Mouse (Mus musculus) limb, embryonic 12.5 days (tissue): ENCODE measurements around the gene Yipf2. TPM values are rescaled to one million over a fixed set of nuclear protein-coding genes. Genes with fewer than 3 reads are reported as not detected.

Source experiments
- ATAC-seq: fragments of 200-750 bp; cut with Nextera tagmentation; 2 replicates; pipeline ENCODE4 v1.8.0; 2017; ENCODE audit warnings: low read depth, moderate TSS enrichment; ENCODE audit not compliant: insufficient number of reproducible peaks, insufficient read depth, low FRiP score, low TSS enrichment
- H3K27ac ChIP-seq: fragments of 300-500 bp; sonication (generic); 2 replicates; pipeline ENCODE4 v1.5.1; 2016; ENCODE audit warnings: mild to moderate bottlenecking, moderate library complexity
- H3K27me3 ChIP-seq: fragments of 300-500 bp; sonication (generic); 2 replicates; pipeline ENCODE4 v1.6.1; 2016; ENCODE audit warnings: mild to moderate bottlenecking, moderate library complexity
- H3K36me3 ChIP-seq: fragments of 300-500 bp; sonication (generic); 2 replicates; pipeline ENCODE4 v1.6.1; 2016; ENCODE audit warnings: mild to moderate bottlenecking, moderate library complexity
- H3K4me1 ChIP-seq: fragments of 300-500 bp; sonication (generic); replicated peaks from 2 replicates; pipeline ENCODE4 v1.6.1; 2016
- H3K4me2 ChIP-seq: fragments of 300-500 bp; sonication (generic); 2 replicates; pipeline ENCODE4 v1.6.1; 2016; ENCODE audit warnings: mild to moderate bottlenecking, moderate library complexity
- H3K4me3 ChIP-seq: fragments of 300-500 bp; sonication (generic); replicated peaks from 2 replicates; pipeline ENCODE4 v1.5.1; 2016; ENCODE audit warnings: mild to moderate bottlenecking
- H3K9ac ChIP-seq: fragments of 300-500 bp; sonication (generic); replicated peaks from 2 replicates; pipeline ENCODE4 v1.6.1; 2016; ENCODE audit warnings: mild to moderate bottlenecking, moderate library complexity
- H3K9me3 ChIP-seq: fragments of 300-500 bp; sonication (generic); 2 replicates; pipeline ENCODE4 v1.6.1; 2016; ENCODE audit warnings: mild to moderate bottlenecking, moderate library complexity
- WGBS: fragments of 180-500 bp; shearing (Covaris S2); methylation state at CpG from one replicate; pipeline ENCODE4 v1.1.7; 2016; 5-methylcytosine and 5-hydroxymethylcytosine counted together
- polyA plus RNA-seq: library from polyadenylated mRNA; unstranded; fragments of >200 nt; fragmentation: Nextera tagmentation; extraction: Ambion mirVana; gene quantifications from 2 replicates; pipeline ENCODE4 v1.2.1, GENCODE M21; 2016

The Yipf2 gene
- polyA plus RNA-seq, 1 experiment from 2014 or later, result 20.2 TPM

DNA sequence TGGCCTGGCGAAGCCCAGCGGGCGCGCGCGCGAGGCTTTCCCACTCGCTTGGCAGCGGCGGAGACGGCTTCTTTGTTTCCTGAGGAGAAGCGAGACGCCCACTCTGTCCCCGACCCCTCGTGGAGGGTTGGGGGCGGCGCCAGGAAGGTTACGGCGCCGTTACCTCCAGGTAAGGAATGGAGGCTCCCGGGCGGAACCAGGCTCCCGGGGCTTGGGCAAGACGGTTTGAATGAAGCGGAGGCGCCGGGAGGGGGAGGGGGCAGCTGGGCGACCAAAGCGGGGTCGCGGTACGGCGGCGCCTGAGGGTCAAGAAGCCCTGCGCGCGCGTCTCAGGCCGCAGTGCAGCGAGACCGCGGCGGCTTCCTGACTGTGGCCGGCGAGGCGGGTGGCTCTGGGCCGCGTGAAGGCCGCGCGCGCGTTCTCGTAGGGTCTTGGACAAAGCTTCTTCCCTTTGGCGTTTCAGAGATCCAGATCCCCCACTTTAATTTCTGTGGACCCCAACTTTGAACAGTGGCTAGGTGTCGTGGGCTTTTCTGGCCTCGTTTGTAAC is 23.7 kb upstream of the Yipf2 start:
- Histone ChIP-seq H3K9ac (peak overlapping the region; percentile 84), H3K36me3 (peaks cover 10% of the 10 kb centered on the region; the same call in 1 of the 2 replicates), H3K27me3 (no peaks in the 10 kb centered on the region), H3K4me3 (peak overlapping the region; percentile 69), H3K4me1 (peaks cover 16% of the 10 kb centered on the region), H3K4me2 (peak overlapping the region; percentile 73), H3K9me3 (no peaks in the 10 kb centered on the region), H3K27ac (peak overlapping the region; percentile 98)
- ATAC-seq, result peak; percentile 83
- under 1% methylated on average over 57 of the region's 57 CpGs for WGBS

DNA sequence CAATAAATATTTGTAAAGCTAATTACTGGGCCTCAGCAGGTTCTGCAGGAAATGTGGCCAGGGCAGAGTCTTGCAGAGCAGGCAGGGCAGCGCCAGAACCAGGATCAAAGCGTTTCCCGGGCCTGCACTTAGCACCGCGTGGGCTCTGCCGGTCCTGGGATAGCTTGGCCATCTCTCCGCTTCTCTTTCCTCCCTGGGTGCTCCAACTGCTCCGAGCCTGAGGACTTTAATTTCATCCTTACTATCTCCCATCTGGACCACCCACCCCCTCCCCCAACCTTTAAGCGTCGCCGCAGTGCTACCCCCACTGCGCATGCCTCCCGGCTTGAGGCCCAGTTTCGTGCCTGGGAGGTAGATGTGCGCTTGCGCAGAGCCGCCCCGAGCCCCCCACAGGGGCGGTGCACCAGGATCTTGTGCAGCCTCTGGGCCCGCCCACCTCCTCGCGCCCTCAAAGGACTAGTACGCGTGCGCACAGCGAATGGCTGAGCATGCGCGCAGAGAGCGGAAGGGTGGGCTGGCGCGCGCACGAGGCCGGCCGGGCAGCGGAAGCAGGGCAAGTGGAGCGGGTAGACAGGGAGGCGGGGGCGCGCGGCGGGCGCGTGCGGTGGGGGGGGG is 23.1 kb upstream of the Yipf2 start, which contains the start of gene Smarca4:
Gene Smarca4 (plus strand): TSS at position 553 of the 615 bp plus-strand sequence.
- WGBS, result under 1% methylated on average over 45 of the region's 45 CpGs

DNA sequence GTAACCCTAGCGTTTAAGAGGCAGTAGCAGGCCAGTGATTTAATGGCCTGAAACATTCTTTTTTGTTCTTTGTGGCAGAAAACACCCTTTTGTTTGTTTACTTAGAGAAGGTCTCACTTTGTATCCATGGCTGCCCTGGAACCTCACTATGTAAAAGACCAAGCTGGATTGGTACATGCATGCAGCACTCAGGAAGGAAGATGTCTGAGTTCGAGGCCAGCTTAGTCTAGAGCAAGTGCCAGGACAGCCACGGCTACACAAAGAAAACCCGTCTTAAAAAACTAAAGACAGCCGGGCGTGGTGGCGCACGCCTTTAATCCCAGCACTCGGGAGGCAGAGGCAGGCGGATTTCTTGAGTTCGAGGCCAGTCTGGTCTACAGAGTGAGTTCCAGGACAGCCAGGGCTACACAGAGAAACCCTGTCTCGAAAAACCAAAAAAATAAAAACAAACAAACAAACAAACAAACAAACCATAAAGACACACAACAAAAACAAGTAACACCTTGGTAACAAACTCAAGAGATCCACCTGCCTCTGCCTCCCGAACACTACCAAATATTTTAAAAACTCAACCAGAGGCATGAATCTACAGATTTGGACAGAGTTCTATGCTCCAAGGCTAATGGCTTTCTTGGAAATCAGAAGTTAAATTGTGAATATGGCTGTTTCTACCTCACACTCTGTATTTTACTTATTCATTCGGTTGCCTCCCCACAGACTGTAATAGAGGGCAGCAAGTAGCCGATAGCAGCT is 22.4 kb upstream of the Yipf2 start:
- H3K4me3 ChIP-seq, result peak overlapping the region; percentile 69

More for the DNA sequence above, 23.1 kb upstream of the Yipf2 start, which contains the start of gene Smarca4:
- Histone ChIP-seq H3K27ac (peak within 1 kb of the TSS; percentile 98), H3K4me2 (peak within 1 kb of the TSS; percentile 73), H3K4me3 (peak within 1 kb of the TSS; percentile 69), H3K36me3 (peaks cover 9% of the 10 kb centered on the region; the same call in 1 of the 2 replicates), H3K9me3 (no peaks in the 10 kb centered on the region), H3K9ac (peak within 1 kb of the TSS; percentile 84), H3K4me1 (peaks cover 16% of the 10 kb centered on the region), H3K27me3 (no peaks in the 10 kb centered on the region)
- ATAC-seq, result peak; percentile 94

DNA sequence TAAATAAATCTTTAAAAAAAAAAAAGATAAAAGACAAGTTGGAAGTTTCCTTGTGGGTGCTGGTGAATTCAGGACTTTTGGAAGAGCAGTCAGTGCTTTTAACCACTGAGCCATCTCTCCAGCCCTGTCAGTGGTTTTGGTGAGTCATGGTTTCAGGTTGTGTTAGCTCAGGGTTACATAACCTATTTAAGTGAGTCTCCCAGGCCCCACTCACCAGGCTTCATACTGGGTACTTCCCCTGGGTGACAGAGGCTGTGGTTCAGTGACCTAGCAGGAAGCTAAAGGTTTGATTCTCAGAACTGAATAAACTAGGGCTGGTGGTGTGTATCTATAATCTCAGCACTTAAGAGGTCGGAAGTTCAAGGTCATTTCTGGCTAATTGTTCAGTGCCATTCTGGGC is 17.2 kb upstream of the Yipf2 start:
- H3K9ac ChIP-seq, result no peak overlapping the region
- no peak overlapping the region for H3K27ac ChIP-seq
- no peaks in the 10 kb centered on the region for H3K36me3 ChIP-seq
- H3K27me3 ChIP-seq, result no peaks in the 10 kb centered on the region
- 81% methylated on average over 1 of the region's 1 CpGs for WGBS
- H3K4me2 ChIP-seq, result no peak overlapping the region
- no peak for ATAC-seq
- H3K9me3 ChIP-seq, result no peaks in the 10 kb centered on the region
- H3K4me1 ChIP-seq, result 0 out of 2 replicates have a peak, but pooled peaks cover 1% of the 10 kb centered on the region
- H3K4me3 ChIP-seq, result no peak overlapping the region

More for the DNA sequence above, 22.4 kb upstream of the Yipf2 start:
- peak overlapping the region; percentile 71 for H3K9ac ChIP-seq
- 81% methylated on average over 15 of the region's 15 CpGs for WGBS
- peaks cover 16% of the 10 kb centered on the region for H3K4me1 ChIP-seq
- no peak for ATAC-seq
- no peaks in the 10 kb centered on the region for H3K27me3 ChIP-seq
- H3K4me2 ChIP-seq, result peak overlapping the region; percentile 73
- H3K9me3 ChIP-seq, result no peaks in the 10 kb centered on the region
- peaks cover 9% of the 10 kb centered on the region; the same call in 1 of the 2 replicates for H3K36me3 ChIP-seq
- peak overlapping the region; percentile 95 for H3K27ac ChIP-seq

DNA sequence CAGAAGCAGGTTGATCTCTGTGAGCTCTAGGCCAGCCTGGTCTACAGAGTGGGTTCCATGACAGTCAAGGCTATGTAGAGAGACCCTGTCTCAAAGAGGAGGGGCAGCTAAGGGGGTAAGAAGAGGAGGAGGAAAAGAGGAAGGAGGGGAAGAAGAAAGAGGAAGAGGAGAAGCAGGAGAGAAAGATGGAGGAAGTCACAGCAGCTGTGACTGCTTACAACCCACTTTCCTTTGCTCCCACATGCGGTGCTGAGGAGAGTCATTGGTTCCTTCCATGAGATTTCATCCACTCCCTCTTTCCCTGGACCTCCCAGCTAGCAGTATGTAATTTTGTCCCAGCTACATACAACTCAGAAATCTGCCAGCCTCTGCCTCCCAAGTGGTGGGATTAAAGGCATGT is 14.0 kb upstream of the Yipf2 start:
- Histone ChIP-seq H3K27ac (no peak overlapping the region), H3K4me1 (no peaks in the 10 kb centered on the region), H3K36me3 (no peaks in the 10 kb centered on the region), H3K27me3 (no peaks in the 10 kb centered on the region), H3K4me3 (no peak overlapping the region), H3K4me2 (no peak overlapping the region), H3K9ac (no peak overlapping the region), H3K9me3 (no peaks in the 10 kb centered on the region)
- 92% methylated on average over 1 of the region's 1 CpGs for WGBS
- no peak for ATAC-seq

DNA sequence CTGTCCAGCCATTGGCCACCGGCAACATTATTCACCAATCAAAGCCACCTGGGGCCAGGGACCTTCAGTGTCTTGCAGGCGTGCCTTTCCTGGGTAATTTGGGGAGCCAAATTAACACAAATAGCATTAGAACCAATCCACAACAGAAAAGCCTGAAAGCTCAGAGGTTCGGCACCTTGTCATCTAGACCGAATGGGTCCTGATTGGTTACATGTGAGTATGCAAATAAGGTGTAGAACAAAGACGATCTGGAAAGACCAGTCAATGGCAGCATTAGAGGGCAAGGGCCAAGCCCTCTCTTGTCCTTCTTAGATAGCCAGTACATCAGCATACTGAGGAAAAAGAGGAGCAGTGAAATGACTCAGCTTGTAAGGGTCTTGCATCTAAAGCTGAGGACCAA is 13.2 kb upstream of the Yipf2 start:
- no peak for ATAC-seq

DNA sequence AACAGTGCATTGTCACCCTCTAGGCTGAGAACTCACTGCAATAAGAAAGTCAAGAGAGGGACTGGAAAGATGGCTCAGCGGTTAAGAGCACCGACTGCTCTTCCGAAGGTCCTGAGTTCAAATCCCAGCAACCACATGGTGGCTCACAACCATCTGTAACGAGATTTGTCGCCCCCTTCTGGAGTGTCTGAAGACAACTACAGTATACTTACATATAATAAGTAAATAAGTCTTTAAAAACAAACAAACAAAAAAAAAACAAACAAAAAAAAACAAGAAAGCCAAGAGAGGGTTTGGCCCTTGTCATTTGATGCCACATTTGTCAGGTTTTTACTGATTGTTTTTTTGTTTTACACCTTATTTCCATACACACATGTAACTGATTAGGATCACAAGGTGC is 11.5 kb upstream of the Yipf2 start:
- Histone ChIP-seq H3K36me3 (no peaks in the 10 kb centered on the region), H3K27me3 (no peaks in the 10 kb centered on the region), H3K27ac (no peak overlapping the region), H3K9me3 (no peaks in the 10 kb centered on the region), H3K9ac (no peak overlapping the region), H3K4me3 (no peak overlapping the region), H3K4me2 (no peak overlapping the region), H3K4me1 (no peaks in the 10 kb centered on the region)
- 74% methylated on average over 5 of the region's 5 CpGs for WGBS
- ATAC-seq, result no peak

More for the DNA sequence above, 13.2 kb upstream of the Yipf2 start:
- Histone ChIP-seq H3K36me3 (no peaks in the 10 kb centered on the region), H3K4me1 (no peaks in the 10 kb centered on the region), H3K4me3 (no peak overlapping the region), H3K27me3 (no peaks in the 10 kb centered on the region), H3K4me2 (no peak overlapping the region), H3K9ac (no peak overlapping the region), H3K9me3 (no peaks in the 10 kb centered on the region), H3K27ac (no peak overlapping the region)
- 66% methylated on average over 5 of the region's 5 CpGs for WGBS

DNA sequence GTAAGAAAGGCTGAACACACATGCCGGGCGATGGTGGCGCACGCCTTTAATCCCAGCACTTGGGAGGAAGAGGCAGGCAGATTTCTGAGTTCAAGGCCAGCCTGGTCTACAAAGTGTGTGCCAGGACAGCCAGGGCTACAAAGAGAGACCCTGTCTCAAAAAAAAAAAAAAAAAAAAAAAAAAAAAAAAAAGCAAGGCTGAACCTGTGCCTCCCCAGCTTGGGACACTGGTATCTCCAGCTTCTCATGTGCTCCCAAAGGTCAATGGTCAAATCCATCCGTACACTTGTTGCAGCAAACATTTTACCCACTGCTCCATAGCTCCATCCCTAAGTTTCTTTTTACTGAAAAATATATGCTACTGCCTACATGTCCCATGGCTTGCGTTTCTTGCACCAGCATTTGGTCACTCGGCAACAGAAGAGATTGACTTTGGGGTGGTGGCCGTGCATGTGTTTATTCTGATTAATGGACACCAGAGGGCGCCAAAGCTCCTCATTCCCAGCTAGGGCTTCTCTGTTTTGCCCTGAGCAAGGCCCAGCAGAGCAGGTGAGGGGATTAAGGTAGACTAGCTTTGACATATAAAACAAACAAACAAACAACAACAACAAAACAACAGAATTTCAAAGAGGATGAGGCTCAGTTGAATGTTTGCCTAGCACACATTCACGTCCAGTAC is 9.2 kb upstream of the Yipf2 start:
- Histone ChIP-seq H3K27me3 (no peaks in the 10 kb centered on the region), H3K4me1 (no peaks in the 10 kb centered on the region), H3K9me3 (no peaks in the 10 kb centered on the region), H3K27ac (no peak overlapping the region), H3K4me3 (no peak overlapping the region), H3K9ac (no peak overlapping the region), H3K36me3 (no peaks in the 10 kb centered on the region), H3K4me2 (no peak overlapping the region)
- WGBS, result 51% methylated on average over 10 of the region's 10 CpGs
- ATAC-seq, result peak; percentile 75; the same call in 1 of the 2 replicates

DNA sequence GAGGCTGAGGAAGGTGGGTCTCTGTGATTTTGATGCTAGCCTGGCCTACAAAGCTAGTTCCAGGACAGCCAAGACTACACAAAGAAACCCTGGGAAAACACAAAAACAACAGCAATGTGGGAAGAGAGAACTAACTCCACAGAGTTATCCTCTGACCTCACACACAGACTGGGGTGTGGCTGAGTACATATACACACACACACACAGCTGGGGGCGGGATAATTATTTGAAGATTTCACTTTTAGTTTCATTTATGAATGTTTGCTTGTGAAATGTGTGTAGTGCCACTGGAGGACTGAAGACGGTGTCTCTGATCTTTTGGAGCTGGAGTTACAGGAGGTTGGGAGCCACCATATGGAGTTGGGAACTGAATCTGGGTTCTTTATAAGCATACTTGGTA is 8.4 kb upstream of the Yipf2 start:
- 84% methylated on average over 2 of the region's 2 CpGs for WGBS

DNA sequence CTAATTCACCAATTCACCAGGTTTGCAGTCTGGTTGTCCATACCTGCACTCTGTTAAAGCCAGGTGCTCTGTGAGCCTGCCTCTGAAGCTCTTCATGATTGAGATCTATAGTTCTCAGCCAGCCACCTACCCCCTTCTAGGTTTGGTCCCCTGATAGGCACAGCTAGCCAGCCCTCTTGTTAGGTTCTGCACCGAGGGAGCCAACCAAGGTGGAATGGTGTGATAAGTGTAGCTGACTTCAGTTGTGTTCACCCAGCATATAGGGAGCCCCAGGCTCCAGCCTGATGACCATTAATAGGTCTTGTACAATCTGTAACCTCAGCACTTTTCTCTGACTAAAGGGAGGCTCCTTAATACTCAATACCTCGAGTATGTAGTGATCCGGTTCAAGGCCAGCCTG is 7.6 kb upstream of the Yipf2 start:
- Histone ChIP-seq H3K27me3 (no peaks in the 10 kb centered on the region), H3K9ac (no peak overlapping the region), H3K4me2 (no peak overlapping the region), H3K27ac (no peak overlapping the region), H3K9me3 (no peaks in the 10 kb centered on the region), H3K4me3 (no peak overlapping the region), H3K36me3 (peaks cover 12% of the 10 kb centered on the region), H3K4me1 (no peaks in the 10 kb centered on the region)
- no peak for ATAC-seq
- 80% methylated on average over 3 of the region's 3 CpGs for WGBS

More for the DNA sequence above, 8.4 kb upstream of the Yipf2 start:
- no peak overlapping the region for H3K27ac ChIP-seq
- H3K4me3 ChIP-seq, result no peak overlapping the region
- no peaks in the 10 kb centered on the region for H3K9me3 ChIP-seq
- no peak for ATAC-seq
- H3K4me2 ChIP-seq, result no peak overlapping the region
- H3K4me1 ChIP-seq, result no peaks in the 10 kb centered on the region
- H3K9ac ChIP-seq, result no peak overlapping the region
- H3K36me3 ChIP-seq, result peaks cover 3% of the 10 kb centered on the region
- H3K27me3 ChIP-seq, result no peaks in the 10 kb centered on the region

DNA sequence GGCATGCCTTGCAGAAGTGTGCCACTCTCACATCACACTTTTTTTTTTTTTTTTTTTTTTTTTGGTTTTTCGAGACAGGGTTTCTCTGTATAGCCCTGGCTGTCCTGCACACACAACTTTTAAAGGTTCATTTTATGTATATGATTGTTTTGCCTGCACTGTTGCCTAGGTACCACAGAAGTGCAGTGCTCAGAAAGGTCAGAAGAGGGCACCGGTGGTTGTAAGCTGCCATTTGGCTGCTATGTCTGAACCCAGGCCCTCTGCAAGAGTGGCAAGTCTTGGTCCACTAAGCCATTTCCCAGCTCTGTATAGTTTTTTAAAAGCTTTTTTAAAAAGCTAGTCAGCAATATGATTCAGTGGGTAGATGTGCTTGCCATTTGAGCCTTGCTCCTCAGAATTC is 5.6 kb upstream of the Yipf2 start:
- Histone ChIP-seq H3K9me3 (no peaks in the 10 kb centered on the region), H3K4me1 (peaks cover 11% of the 10 kb centered on the region), H3K36me3 (peaks cover 15% of the 10 kb centered on the region), H3K4me3 (no peak overlapping the region), H3K9ac (no peak overlapping the region), H3K27me3 (no peaks in the 10 kb centered on the region), H3K27ac (no peak overlapping the region), H3K4me2 (no peak overlapping the region)
- 33% methylated on average over 2 of the region's 2 CpGs for WGBS
- no peak for ATAC-seq
